ENCODE assay signal across 9 mouse cellular contexts in genomic region chrX:77548951-77549350, GRCm38 (mm10). TPM values are rescaled to one million over a fixed set of nuclear protein-coding genes. Genes with fewer than 3 reads are reported as not detected.
A peak's percentile ranks its signal among the peaks of the same experiment; 100 is the strongest.
DNase-seq lines count a peak whose midpoint lies in the region; TF ChIP-seq lines count a peak whose summit lies in the region.
"Had no signal": no experiment of that assay in that cellular context is flagged by ENCODE, and none has a peak within 500 bp of the region (broad histone marks: within the 10 kb centered on the region; RNA-seq: fewer than 3 reads in every experiment).

No protein-coding gene starts in this region.

- peak; percentile 8 for DNase-seq in left cerebral cortex, postnatal 4 days
- DNase-seq in left cerebral cortex, adult 2 months (ENCODE audit: extremely low spot score in 1 of 2, low spot score in 2 of 2) = no peak
- DNase-seq in adrenal gland, postnatal 25 days = peak; percentile 42
- peak; percentile 54 to 60 for DNase-seq in heart, adult 9 months (ENCODE audit: low spot score in 2 of 2)
- peak; percentile 5 for DNase-seq in ovary, postnatal 14 days (ENCODE audit: low spot score)
- no peak for DNase-seq in thymus, postnatal 4 days
- DNase-seq in neural tube, embryonic 10.5 days (ENCODE audit: extremely low spot score, low spot score) = no peak
- DNase-seq: liver, postnatal 0 days; thymus, postnatal 14 days had no signal

- H3K27ac ChIP-seq in left cerebral cortex, adult 2 months = no peak overlapping the region

- intact Hi-C loops in left cerebral cortex, postnatal 4 days (cut with DNase I) = no loop called here
- intact Hi-C loops in left cerebral cortex, adult 2 months (cut with DNase I) = no loop called here

- TF ChIP-seq CTCF in left cerebral cortex, adult 2 months (IDR thresholded peaks at IDR 0.05) = no peak

- H3K4me3 ChIP-seq in left cerebral cortex, adult 2 months = no peak overlapping the region

RNA-seq across cellular contexts. Expression of gene Tbl1x, which starts 38.1 kb away (rescaled TPM):
- total RNA-seq in left cerebral cortex, postnatal 4 days (2021) = 10 to 100 TPM; 69.3 to 70.9 TPM
- total RNA-seq in left cerebral cortex, adult 2 months (2021) = 10 to 100 TPM; 49.6 TPM
- 73.2 and 81.4 TPM in 2 replicates for total RNA-seq in adrenal gland, postnatal 25 days (2021)

Comparison
In these comparisons a context has a peak if more than half of its experiments do, and no peak if none do; other contexts are left out.
1. DNase-seq: peak in left cerebral cortex, postnatal 4 days (single experiment), adrenal gland, postnatal 25 days (single experiment), heart, adult 9 months (2 of 2) and ovary, postnatal 14 days (single experiment); none in left cerebral cortex, adult 2 months (0 of 2), thymus, postnatal 4 days (single experiment) and neural tube, embryonic 10.5 days (single experiment).